Mouse (Mus musculus) frontal cortex, adult 2 months (tissue): ENCODE measurements around the gene Mup5. TPM values are rescaled to one million over a fixed set of nuclear protein-coding genes. Genes with fewer than 3 reads are reported as not detected.
"Not testable (repeated sequence)": the region's sequence is repeated elsewhere in the genome, so short reads cannot be mapped to it uniquely, and the experiment has no call there.

Experiments
- DNase-seq, 2 experiments: peaks; one replicate each; pipeline ENCODE4 v3.0.0; 2022; ENCODE audit warnings: low spot score in 1 of 2; ENCODE audit errors: extremely low spot score in 1 of 2
- polyA plus RNA-seq: library from polyadenylated mRNA; depleted of rRNA; stranded (reverse); fragments of >200 nt; gene quantifications from 2 replicates; pipeline ENCODE4 v1.2.3, GENCODE M21; 2012; rRNA removed

Gene Mup5
- polyA plus RNA-seq = 0.16 and 0.27 TPM in 2 replicates

DNA sequence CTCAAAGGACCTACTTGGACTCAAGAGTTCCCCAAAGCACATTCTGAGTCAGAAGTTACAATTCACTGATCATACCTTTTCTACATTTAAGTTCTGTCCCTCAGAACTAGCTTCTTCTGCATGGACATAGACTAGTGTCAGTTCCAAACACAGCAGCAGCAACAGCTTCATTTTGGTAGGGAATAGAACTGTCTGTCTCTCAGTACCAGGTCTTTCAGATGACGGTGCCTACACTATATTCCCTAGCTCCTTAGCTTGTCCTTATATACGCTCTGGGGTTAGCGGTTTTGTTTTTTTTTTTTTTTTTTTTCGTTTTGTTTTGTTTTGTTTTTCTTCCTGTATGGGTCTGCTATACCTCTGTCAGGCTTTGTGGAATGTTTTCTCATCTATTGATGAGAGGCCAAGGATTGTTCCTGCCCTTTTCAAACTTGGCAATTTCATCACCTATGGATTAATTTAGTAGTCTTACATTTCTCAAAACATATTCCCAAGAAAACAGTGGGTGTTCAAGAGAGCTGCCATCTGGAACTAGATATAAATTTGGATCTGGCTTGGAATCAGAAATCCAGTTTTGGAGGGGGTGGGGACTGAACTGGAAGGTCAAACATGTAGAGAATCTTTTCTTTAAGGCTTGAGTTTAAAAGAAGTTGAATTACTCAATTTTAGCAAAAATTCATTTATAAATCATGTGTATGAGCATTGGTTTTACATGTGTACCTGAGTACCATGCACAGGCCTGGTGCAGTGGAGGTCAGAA, at the start of gene Mup5:
Gene Mup5 (minus strand): TSS at position 282 of the 757 bp plus-strand sequence.
- peak; percentile 49 to 75 for DNase-seq

DNA sequence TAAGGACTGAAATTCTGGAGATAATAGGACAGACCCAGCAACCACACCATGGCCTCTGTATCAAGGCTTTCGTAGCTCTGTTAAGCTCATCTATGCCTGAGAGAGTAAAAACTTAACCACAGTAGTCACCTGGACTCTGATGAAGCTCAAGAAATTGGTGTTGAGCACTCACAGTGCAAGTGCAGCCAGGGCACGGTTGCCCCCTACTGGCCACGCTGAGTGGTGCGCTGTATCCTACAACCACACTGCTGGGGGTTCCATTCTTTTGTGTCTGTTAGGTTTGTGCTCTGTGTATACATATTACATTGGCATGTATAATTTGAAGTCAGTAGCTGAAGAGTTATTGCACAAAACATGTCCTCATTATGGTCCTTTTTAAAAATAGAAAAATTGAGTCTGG, 23.1 kb upstream of the Mup5 start:
- DNase-seq = peak in 1 of 2 experiments; percentile 45

GRCm38 (mm10) chr4:61855831-61856698, 21.0 kb upstream of the Mup5 start:
- DNase-seq = no peak

DNA sequence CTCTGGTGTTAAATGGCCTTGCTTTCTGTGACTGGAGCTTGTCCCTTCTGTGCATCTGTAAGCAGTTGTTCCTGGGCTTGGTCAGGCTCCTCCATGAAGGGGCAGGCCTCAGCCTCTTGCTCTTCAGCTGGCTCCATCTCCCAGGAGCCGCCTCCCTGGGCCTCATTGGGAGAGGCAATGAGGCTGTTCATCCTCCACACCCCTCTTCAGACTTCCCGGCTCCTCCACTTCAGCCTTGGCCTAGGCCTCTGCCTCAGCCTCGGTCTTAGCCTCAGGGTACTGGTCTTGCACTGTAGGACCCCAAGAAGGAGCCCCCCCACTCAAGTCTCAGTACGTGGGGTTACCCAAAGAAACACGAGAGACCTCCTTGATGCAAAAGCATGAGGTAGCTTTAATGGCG, 20.3 kb upstream of the Mup5 start:
- DNase-seq = no peak

- no peak for DNase-seq
These were observed 9.9 kb upstream of the Mup5 start for GRCm38 (mm10) chr4:61844758-61845455.

- no peak for DNase-seq
These were observed 5.8 kb downstream of the Mup5 start for GRCm38 (mm10) chr4:61829211-61829610.

GRCm38 (mm10) chr4:61823185-61823584, 11.8 kb downstream of the Mup5 start:
- no peak for DNase-seq

- DNase-seq = not testable (repeated sequence)
These were observed 12.5 kb downstream of the Mup5 start for GRCm38 (mm10) chr4:61822541-61822940.

GRCm38 (mm10) chr4:61815602-61816001, 19.4 kb downstream of the Mup5 start:
- no peak for DNase-seq

- DNase-seq = no peak
These were observed 21.6 kb downstream of the Mup5 start for GRCm38 (mm10) chr4:61813435-61813834.

DNA sequence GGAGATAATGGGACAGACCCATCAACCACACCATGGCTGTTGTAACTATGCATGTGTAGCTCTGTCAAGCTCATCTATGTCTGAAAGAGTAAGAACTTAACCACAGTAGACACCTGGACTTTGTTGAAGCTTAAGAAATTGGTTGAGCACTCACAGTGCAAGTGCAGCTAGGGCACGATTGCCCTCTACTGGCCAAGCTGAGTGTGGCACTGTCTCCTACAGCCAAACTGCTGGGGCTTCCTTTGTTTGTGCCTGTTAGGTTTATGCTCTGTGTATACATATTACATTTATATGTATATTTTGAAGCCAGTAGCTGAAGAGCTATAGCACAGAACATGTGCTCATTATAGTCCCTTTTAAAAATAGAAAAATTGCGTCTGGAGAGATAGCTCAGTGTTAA, 23.8 kb downstream of the Mup5 start:
- peak in 1 of 2 experiments; percentile 67 for DNase-seq

DNA sequence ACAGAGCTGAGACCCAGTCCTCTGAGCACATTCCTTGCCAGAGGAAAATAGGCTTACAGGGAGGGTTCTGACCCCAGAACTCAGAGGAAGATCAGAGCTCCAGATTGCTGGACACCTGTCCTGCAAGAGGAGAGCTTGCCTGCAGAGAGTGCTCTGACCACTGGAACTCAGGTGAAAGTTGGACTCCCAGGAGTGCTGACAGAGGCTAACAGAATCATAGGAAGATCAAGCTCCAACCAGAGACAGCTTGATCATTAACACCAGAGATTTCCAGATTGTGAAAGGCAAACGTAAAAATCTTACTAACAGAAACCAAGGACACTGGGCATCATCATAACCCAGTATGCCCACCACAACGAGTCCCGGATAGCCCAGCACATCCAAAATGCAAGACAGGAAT, 26.1 kb downstream of the Mup5 start:
- not testable (repeated sequence) for DNase-seq

- DNase-seq = not testable (repeated sequence)
These were observed 45.3 kb downstream of the Mup5 start for GRCm38 (mm10) chr4:61789699-61790098.

DNA sequence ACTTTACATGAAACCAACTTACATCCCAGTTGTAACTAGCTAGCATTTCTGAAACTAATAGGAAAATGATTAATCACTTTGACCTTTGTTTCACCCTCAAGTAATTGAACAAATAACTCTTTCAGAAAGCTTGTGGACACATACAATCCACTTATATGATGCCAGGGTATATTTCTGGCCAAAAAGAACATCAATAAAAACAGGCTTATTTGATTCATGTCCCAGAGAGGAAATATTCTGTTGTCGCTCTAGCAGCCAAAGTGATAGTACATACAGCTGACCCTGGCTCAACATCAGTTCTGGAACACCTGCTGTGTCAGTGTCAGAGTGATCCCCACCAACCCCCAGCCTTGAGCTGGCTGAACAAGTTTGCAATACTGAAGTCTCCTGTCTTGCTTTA, 50.8 kb downstream of the Mup5 start:
- not testable (repeated sequence) for DNase-seq

GRCm38 (mm10) chr4:61782169-61782568, 52.9 kb downstream of the Mup5 start, which contains the start of gene Mup19:
TSS of gene Mup19 (minus strand) at chr4:61782269.
- not testable (repeated sequence) for DNase-seq

Other genes with a start within 250 kb of the Mup5 start
- gene Mup17, start 239.4 kb downstream of the Mup5 start, polyA plus RNA-seq = not detected in 2 replicates
- not detected in 2 replicates for gene Mup18, start 161.1 kb downstream of the Mup5 start, polyA plus RNA-seq
- not detected in 2 replicates for gene Mup19, start 53.0 kb downstream of the Mup5 start, polyA plus RNA-seq
- not detected in 2 replicates for gene Mup20, start 218.9 kb upstream of the Mup5 start, polyA plus RNA-seq